Mouse (Mus musculus) MEL (cell line): ENCODE measurements around the gene Gm39653. TPM values are rescaled to one million over a fixed set of nuclear protein-coding genes. Genes with fewer than 3 reads are reported as not detected.
A peak's percentile ranks its signal among the peaks of the same experiment; 100 is the strongest.

ENCODE experiments used
- DNase-seq: peaks from one replicate; pipeline ENCODE4 v3.0.0; 2011; ENCODE audit warnings: low read depth, low spot score
- H3K27ac ChIP-seq: 2 replicates; pipeline ENCODE4 v1.5.1; 2012; ENCODE audit warnings: low read depth, mild to moderate bottlenecking, control low read depth, low read length, moderate library complexity; ENCODE audit not compliant: control insufficient read depth
- H3K27me3 ChIP-seq, 2 experiments: fragments of 150-350 bp in 1 of 2; sonication (generic) in 1 of 2; 2 replicates each; pipeline ENCODE4 v1.6.1; 2012; ENCODE audit warnings: low read length in 2 of 2, mild to moderate bottlenecking in 2 of 2, improper control_type of control experiment in 1 of 2, moderate library complexity in 1 of 2; ENCODE audit not compliant: insufficient read depth in 2 of 2, control insufficient read depth in 1 of 2
- H3K36me3 ChIP-seq, 2 experiments: 2 replicates each; pipeline ENCODE4 v1.6.1; 2012 to 2014; ENCODE audit warnings: low read length in 2 of 2, improper control_type of control experiment in 1 of 2, inconsistent platforms in 1 of 2, mild to moderate bottlenecking in 1 of 2; ENCODE audit not compliant: insufficient read depth in 2 of 2, control insufficient read depth in 1 of 2
- H3K4me1 ChIP-seq, 2 experiments: fragments of 150-350 bp in 1 of 2; sonication (generic) in 1 of 2; 2 replicates each; pipeline ENCODE4 v1.6.1; 2012; ENCODE audit warnings: low read length in 2 of 2, improper control_type of control experiment in 1 of 2, mild to moderate bottlenecking in 1 of 2; ENCODE audit not compliant: insufficient read depth in 2 of 2, control insufficient read depth in 1 of 2
- H3K4me3 ChIP-seq, 2 experiments: fragments of 150-350 bp in 1 of 2; sonication (generic) in 1 of 2; 2 replicates each; pipeline ENCODE4 v1.5.1; 2012; ENCODE audit warnings: low read depth in 2 of 2, low read length in 2 of 2, mild to moderate bottlenecking in 2 of 2, moderate library complexity in 2 of 2, control low read depth in 1 of 2, improper control_type of control experiment in 1 of 2; ENCODE audit not compliant: control insufficient read depth in 1 of 2, insufficient read depth in 1 of 2
- H3K79me2 ChIP-seq: 2 replicates; pipeline ENCODE4 v1.6.1; 2012; ENCODE audit warnings: mild to moderate bottlenecking, low read length, moderate library complexity; ENCODE audit not compliant: control insufficient read depth, poor library complexity, insufficient read depth
- H3K9ac ChIP-seq: 2 replicates; pipeline ENCODE4 v1.6.1; 2012; ENCODE audit warnings: low read depth, mild to moderate bottlenecking, control low read depth, low read length, moderate library complexity; ENCODE audit not compliant: control insufficient read depth, poor library complexity, severe bottlenecking
- H3K9me3 ChIP-seq: fragments of 150-350 bp; sonication (generic); replicated peaks from 2 replicates; pipeline ENCODE4 v1.6.1; 2012; ENCODE audit warnings: mild to moderate bottlenecking, low read length, improper control_type of control experiment, moderate library complexity; ENCODE audit not compliant: insufficient read depth
- CHD1 ChIP-seq: IDR thresholded peaks from 2 replicates; pipeline ENCODE4 v1.6.1; 2012; ENCODE audit warnings: low read depth, mild to moderate bottlenecking, inconsistent platforms, low read length, improper control_type of control experiment
- CTCF ChIP-seq, 3 experiments: IDR thresholded peaks in 2 of 3; conservative IDR thresholded peaks in 1 of 3; 2 replicates each; pipeline ENCODE4 v1.5.1; 2011 to 2012; ENCODE audit warnings: low read length in 3 of 3, low read depth in 2 of 3, mild to moderate bottlenecking in 2 of 3, improper control_type of control experiment in 1 of 3, inconsistent platforms in 1 of 3, mixed read lengths in 1 of 3, moderate library complexity in 1 of 3; ENCODE audit not compliant: control insufficient read depth in 1 of 3, insufficient read depth in 1 of 3, poor library complexity in 1 of 3, severe bottlenecking in 1 of 3
- ELF1 ChIP-seq: IDR thresholded peaks from 2 replicates; pipeline ENCODE4 v1.6.1; 2014; ENCODE audit warnings: low read depth, mild to moderate bottlenecking, inconsistent platforms, low read length, improper control_type of control experiment, moderate library complexity
- EP300 ChIP-seq, 2 experiments: IDR thresholded peaks; 2 replicates each; pipeline ENCODE4 v1.6.1; 2011; ENCODE audit warnings: improper control_type of control experiment in 2 of 2, low read length in 2 of 2, low read depth in 1 of 2, mild to moderate bottlenecking in 1 of 2
- GATA1 ChIP-seq: IDR thresholded peaks from 2 replicates; pipeline ENCODE4 v1.6.1; 2011; ENCODE audit warnings: low read depth, low read length, improper control_type of control experiment
- MAFK ChIP-seq: IDR thresholded peaks from 2 replicates; pipeline ENCODE4 v1.6.1; 2011; ENCODE audit warnings: low read depth, mild to moderate bottlenecking, low read length, improper control_type of control experiment, borderline replicate concordance
- MAX ChIP-seq: IDR thresholded peaks from 2 replicates; pipeline ENCODE4 v1.6.1; 2011; ENCODE audit warnings: low read length, improper control_type of control experiment
- MEF2A ChIP-seq: IDR thresholded peaks from 2 replicates; pipeline ENCODE4 v1.6.1; 2014; ENCODE audit warnings: low read depth, mild to moderate bottlenecking, inconsistent platforms, low read length, improper control_type of control experiment; ENCODE audit not compliant: poor library complexity, insufficient replicate concordance, severe bottlenecking; ENCODE audit errors: extremely low read depth
- MXI1 ChIP-seq: IDR thresholded peaks from 2 replicates; pipeline ENCODE4 v1.6.1; 2011; ENCODE audit warnings: mild to moderate bottlenecking, low read depth, low read length, improper control_type of control experiment
- MYC ChIP-seq: IDR thresholded peaks from 2 replicates; pipeline ENCODE4 v1.6.1; 2011; ENCODE audit warnings: low read depth, mild to moderate bottlenecking, low read length, improper control_type of control experiment, moderate library complexity
- NRF1 ChIP-seq: IDR thresholded peaks from 2 replicates; pipeline ENCODE4 v1.6.1; 2014; ENCODE audit warnings: low read depth, mild to moderate bottlenecking, inconsistent platforms, low read length, improper control_type of control experiment, moderate library complexity; ENCODE audit not compliant: poor library complexity, insufficient read depth, severe bottlenecking
- POLR2A ChIP-seq, 2 experiments: IDR thresholded peaks; 2 replicates each; pipeline ENCODE4 v1.6.1; 2011 to 2012; ENCODE audit warnings: low read length in 2 of 2, mild to moderate bottlenecking in 2 of 2, control low read depth in 1 of 2, improper control_type of control experiment in 1 of 2, low read depth in 1 of 2, moderate library complexity in 1 of 2; ENCODE audit not compliant: control insufficient read depth in 1 of 2, insufficient read depth in 1 of 2, poor library complexity in 1 of 2
- POLR2AphosphoS5 ChIP-seq: IDR thresholded peaks from 2 replicates; pipeline ENCODE4 v1.6.1; 2012; ENCODE audit warnings: low read depth, borderline replicate concordance, mild to moderate bottlenecking, inconsistent platforms, low read length, moderate library complexity, mixed read lengths
- RAD21 ChIP-seq: IDR thresholded peaks from 2 replicates; pipeline ENCODE4 v1.6.1; 2011; ENCODE audit warnings: mild to moderate bottlenecking, low read depth, low read length, improper control_type of control experiment
- RCOR1 ChIP-seq: IDR thresholded peaks from 2 replicates; pipeline ENCODE4 v1.6.1; 2012; ENCODE audit warnings: low read depth, mild to moderate bottlenecking, inconsistent platforms, low read length, improper control_type of control experiment
- SIN3A ChIP-seq: IDR thresholded peaks from 2 replicates; pipeline ENCODE4 v1.6.1; 2012; ENCODE audit warnings: low read length, improper control_type of control experiment, inconsistent platforms
- SMC3 ChIP-seq: IDR thresholded peaks from 2 replicates; pipeline ENCODE4 v1.6.1; 2011; ENCODE audit warnings: low read depth, low read length, improper control_type of control experiment
- UBTF ChIP-seq: IDR thresholded peaks from 2 replicates; pipeline ENCODE4 v1.6.1; 2012; ENCODE audit warnings: low read depth, mild to moderate bottlenecking, inconsistent platforms, low read length, improper control_type of control experiment, moderate library complexity, borderline replicate concordance; ENCODE audit not compliant: insufficient read depth
- ZC3H11A ChIP-seq: IDR thresholded peaks from 2 replicates; pipeline ENCODE4 v1.6.1; 2012; ENCODE audit warnings: low read depth, mild to moderate bottlenecking, inconsistent platforms, low read length, improper control_type of control experiment
- ZKSCAN1 ChIP-seq: IDR thresholded peaks from 2 replicates; pipeline ENCODE4 v1.6.1; 2012; ENCODE audit warnings: low read depth, mild to moderate bottlenecking, inconsistent platforms, low read length, improper control_type of control experiment, moderate library complexity
- ZNF384 ChIP-seq: IDR thresholded peaks from 2 replicates; pipeline ENCODE4 v1.6.1; 2012; ENCODE audit warnings: low read depth, mild to moderate bottlenecking, inconsistent platforms, low read length, improper control_type of control experiment
- polyA plus RNA-seq, 2 experiments: library from polyadenylated mRNA; stranded (reverse) in 1 of 2; unstranded in 1 of 2; fragments of >175 nt in 1 of 2; fragments of >200 nt in 1 of 2; gene quantifications; 2 replicates each; pipeline versions ENCODE4 v1.2.1 to v1.2.4; 2012; ENCODE audit warnings: low replicate concordance in 2 of 2, low read depth in 1 of 2; ENCODE audit not compliant: insufficient read length in 2 of 2, insufficient read depth in 1 of 2, missing spikeins in 1 of 2
- total RNA-seq: library from RNA; depleted of rRNA; stranded (reverse); fragments of 300-350 nt; gene quantifications from 2 replicates; pipeline ENCODE4 v1.2.3, GENCODE M21; 2012

Gm39653 gene
- total and polyA plus RNA-seq, 3 experiments, result not detected

- TF ChIP-seq CHD1, result no peak
- no peak for TF ChIP-seq MXI1
- TF ChIP-seq MYC, result no peak
- TF ChIP-seq POLR2AphosphoS5, result no peak
- peak; percentile 64 for TF ChIP-seq RAD21
- no peak for TF ChIP-seq MAFK
- TF ChIP-seq ELF1, result no peak
- no peak for TF ChIP-seq EP300 (IDR thresholded peaks at IDR 0.05; ENCODE audit: low read depth in 1 of 2, low read length in 2 of 2)
Measured at GRCm38 (mm10) chr1:63658016-63658415, 42.2 kb downstream of the Gm39653 start (continued).

DNA sequence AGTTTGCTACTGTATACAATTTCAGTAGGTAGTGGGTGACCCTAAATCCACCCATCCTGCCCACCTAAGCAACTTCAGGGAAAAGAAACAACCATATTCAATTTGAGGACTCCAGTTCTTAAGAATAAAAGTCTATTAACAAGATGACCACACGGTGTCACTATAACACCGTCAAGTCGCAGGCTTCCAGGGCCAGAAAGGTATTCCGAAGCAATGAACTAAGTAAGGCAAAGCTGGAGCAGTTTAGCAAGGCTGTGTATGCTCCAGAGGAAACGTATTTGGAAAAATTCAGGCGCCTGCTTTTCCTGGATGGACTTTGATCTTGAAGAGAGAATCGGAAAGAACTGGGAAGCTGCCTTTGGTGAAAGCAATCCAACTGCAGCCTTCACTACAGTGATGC, 43.8 kb downstream of the Gm39653 start:
- H3K27me3 ChIP-seq, result no peaks in the 10 kb centered on the region
- DNase-seq, result peak; percentile 75
- no peaks in the 10 kb centered on the region for H3K79me2 ChIP-seq
- TF ChIP-seq CTCF (IDR thresholded peaks at IDR 0.05 in 2 of 3, conservative IDR thresholded peaks at IDR 0.05 in 1 of 3; ENCODE audit: control insufficient read depth in 1 of 3, insufficient read depth in 1 of 3, low read depth in 2 of 3, low read length in 3 of 3, poor library complexity in 1 of 3, severe bottlenecking in 1 of 3) (peak; percentile 35 to 73 (median 49)), ZC3H11A (peak; percentile 67), SIN3A (no peak), RAD21 (peak; percentile 87), SMC3 (peak; percentile 79)
- TF ChIP-seq, all 39 proteins: peak for 4
- Histone ChIP-seq H3K36me3 (no peaks in the 10 kb centered on the region), H3K4me3 (no peak overlapping the region), H3K27ac (no peak overlapping the region), H3K9me3 (no peaks in the 10 kb centered on the region), H3K4me1 (no peaks in the 10 kb centered on the region), H3K9ac (no peak overlapping the region)

- no peak for DNase-seq
- Histone ChIP-seq H3K79me2 (no peaks in the 10 kb centered on the region), H3K27me3 (no peaks in the 10 kb centered on the region), H3K27ac (no peak overlapping the region), H3K36me3 (peaks cover 0 to 4% of the 10 kb centered on the region in 2 experiments; a peak in 2 of 4 replicates), H3K4me1 (no peaks in the 10 kb centered on the region), H3K9me3 (no peaks in the 10 kb centered on the region), H3K9ac (no peak overlapping the region)
- TF ChIP-seq EP300 (IDR thresholded peaks at IDR 0.05; ENCODE audit: low read depth in 1 of 2, low read length in 2 of 2) (no peak), MAX (no peak), MYC (no peak), ZNF384 (no peak), NRF1 (no peak), RAD21 (no peak), POLR2AphosphoS5 (no peak), POLR2A (IDR thresholded peaks at IDR 0.05; ENCODE audit: control insufficient read depth in 1 of 2, insufficient read depth in 1 of 2, low read depth in 1 of 2, low read length in 2 of 2, poor library complexity in 1 of 2) (no peak), GATA1 (no peak), SIN3A (no peak), UBTF (no peak), RCOR1 (no peak), ZKSCAN1 (no peak), MEF2A (no peak), CHD1 (no peak)
- TF ChIP-seq, all 39 proteins: peak for 0
- no peak overlapping the region for H3K4me3 ChIP-seq
Measured at GRCm38 (mm10) chr1:63666089-63666488, 50.3 kb downstream of the Gm39653 start.
